Mouse (Mus musculus) megakaryocyte, embryonic 14.5 days (primary cell): ENCODE data around the gene Phc1.

Source experiments
- FLI1 ChIP-seq: IDR thresholded peaks from 2 replicates; pipeline ENCODE4 v1.6.1; 2012; ENCODE audit warnings: low read length, inconsistent platforms, mixed read lengths
- GATA1 ChIP-seq: IDR thresholded peaks from 3 replicates; pipeline ENCODE4 v1.6.1; 2012; ENCODE audit warnings: mixed read lengths, low read length, inconsistent platforms, borderline replicate concordance

DNA sequence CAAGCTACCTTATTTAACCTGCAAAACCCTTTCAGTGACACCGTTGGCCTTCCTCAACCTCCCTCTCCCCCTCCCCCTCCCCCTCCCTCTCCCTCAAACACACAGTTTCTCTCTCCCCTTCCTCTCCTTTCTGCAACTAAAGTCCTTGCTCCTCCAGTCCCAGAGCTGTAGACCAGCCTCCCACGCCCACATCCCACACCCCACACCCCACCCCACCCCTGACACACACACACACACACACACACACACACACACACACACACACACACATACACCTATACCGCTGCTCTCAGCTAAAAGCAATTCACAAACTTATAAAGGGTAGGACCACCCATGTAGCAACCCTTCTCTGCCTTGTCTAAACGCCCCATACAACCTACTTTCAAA lies 42.1 kb downstream of the Phc1 start:
- TF ChIP-seq GATA1 (no peak), FLI1 (no peak)
